Mouse (Mus musculus): ENCODE data around the gene Tspan31.

Gene Tspan31

GRCm38 (mm10) chr10:127041774-127042338 is 28.2 kb downstream of the Tspan31 start:
- DNase-seq (ENCODE audit: low spot score): peak; percentile 82

- DNase-seq (ENCODE audit: low spot score): no peak
Observed at GRCm38 (mm10) chr10:127041274-127041766, 28.7 kb downstream of the Tspan31 start, which contains the start of the genes Mettl1 and Eef1akmt3. Gene Mettl1, plus strand, starts transcription at chr10:127041414. Gene Eef1akmt3, minus strand, starts transcription at chr10:127041513.

- no peak for DNase-seq (ENCODE audit: low spot score)
Observed at GRCm38 (mm10) chr10:127040569-127041214, 29.4 kb downstream of the Tspan31 start.

- no peak for DNase-seq (ENCODE audit: low spot score)
Observed at GRCm38 (mm10) chr10:127037641-127038040, 32.4 kb downstream of the Tspan31 start.

GRCm38 (mm10) chr10:127036273-127036672 is 33.8 kb downstream of the Tspan31 start:
- no peak for DNase-seq (ENCODE audit: low spot score)

- no peak for DNase-seq (ENCODE audit: low spot score)
Observed at GRCm38 (mm10) chr10:127033301-127033741, 36.7 kb downstream of the Tspan31 start.

GRCm38 (mm10) chr10:127030336-127031296 is 39.4 kb downstream of the Tspan31 start, which contains the start of gene Tsfm:
Gene Tsfm, minus strand, starts transcription at chr10:127030840.
- peak; percentile 88 for DNase-seq (ENCODE audit: low spot score)

GRCm38 (mm10) chr10:127018422-127018821 is 51.6 kb downstream of the Tspan31 start:
- DNase-seq (ENCODE audit: low spot score): no peak
